Mouse (Mus musculus): Measurements from ENCODE around the gene Adgrg6.

DNA sequence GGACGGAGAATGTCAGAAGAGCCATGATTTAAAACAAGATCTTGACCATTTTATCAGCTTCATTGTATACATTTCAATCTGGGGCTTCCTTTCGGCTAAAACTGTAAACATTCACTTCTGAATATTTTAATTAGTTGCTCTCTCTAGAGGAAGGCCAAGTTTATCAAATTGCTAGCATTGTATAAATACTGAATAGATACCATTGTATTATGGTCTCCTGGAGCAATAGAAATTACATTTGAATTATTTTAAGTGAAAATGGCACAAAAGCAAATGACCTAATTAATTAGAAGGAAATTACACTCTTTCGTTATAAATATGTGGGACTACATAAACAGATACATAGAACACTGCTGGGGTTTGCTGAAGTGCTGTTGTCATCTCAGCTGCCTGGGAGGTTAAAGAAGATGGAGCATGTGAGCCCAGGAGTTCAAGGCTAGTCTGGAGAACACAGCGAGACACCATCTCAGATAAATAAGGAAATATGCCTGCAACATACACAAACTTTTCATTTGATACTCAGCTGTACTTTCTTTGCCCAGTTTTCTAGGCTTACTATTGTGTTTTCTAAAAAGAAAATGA lies 84.4 kb downstream of the Adgrg6 start:
- TF ChIP-seq GATA1 (IDR thresholded peaks at IDR 0.05; ENCODE audit: borderline replicate concordance, low read length): no peak
- TF ChIP-seq FLI1 (IDR thresholded peaks at IDR 0.05; ENCODE audit: low read length): no peak

Data from megakaryocyte, embryonic 14.5 days (primary cell).